Mouse (Mus musculus) forebrain, postnatal 0 days (tissue): Measurements from ENCODE around the gene 1700016K19Rik. TPM values are rescaled to one million over a fixed set of nuclear protein-coding genes. Genes with fewer than 3 reads are reported as not detected.
A peak's percentile ranks its signal among the peaks of the same experiment; 100 is the strongest.
"Not testable (repeated sequence)": the region's sequence is repeated elsewhere in the genome, so short reads cannot be mapped to it uniquely, and the experiment has no call there.

Experiments
- ATAC-seq: fragments of 200-750 bp; cut with Nextera tagmentation; 2 replicates; pipeline ENCODE4 v1.8.0; 2017; ENCODE audit warnings: mild to moderate bottlenecking, moderate library complexity
- DNase-seq: peaks from one replicate; pipeline ENCODE4 v3.0.0-alpha.2; 2015
- H3K27ac ChIP-seq: fragments of 300-500 bp; sonication (generic); 2 replicates; pipeline ENCODE4 v1.5.1; 2014; ENCODE audit warnings: low read depth, mild to moderate bottlenecking, antibody characterized with exemption, low read length, moderate library complexity, mixed read lengths
- H3K27me3 ChIP-seq: fragments of 300-500 bp; sonication (generic); 2 replicates; pipeline ENCODE4 v1.6.1; 2014; ENCODE audit warnings: mild to moderate bottlenecking, low read length, mixed read lengths; ENCODE audit not compliant: insufficient read depth
- H3K36me3 ChIP-seq: fragments of 300-500 bp; sonication (generic); 2 replicates; pipeline ENCODE4 v1.6.1; 2014; ENCODE audit warnings: mild to moderate bottlenecking, moderate library complexity; ENCODE audit not compliant: insufficient read depth
- H3K4me1 ChIP-seq: fragments of 300-500 bp; sonication (generic); 2 replicates; pipeline ENCODE4 v1.6.1; 2014; ENCODE audit warnings: antibody characterized with exemption; ENCODE audit not compliant: insufficient read depth
- H3K4me2 ChIP-seq: fragments of 300-500 bp; sonication (generic); 2 replicates; pipeline ENCODE4 v1.6.1; 2014; ENCODE audit warnings: low read depth, mild to moderate bottlenecking, moderate library complexity
- H3K4me3 ChIP-seq: fragments of 300-500 bp; sonication (generic); 2 replicates; pipeline ENCODE4 v1.5.1; 2014; ENCODE audit warnings: low read depth, low read length, mixed read lengths
- H3K9ac ChIP-seq: fragments of 300-500 bp; sonication (generic); 2 replicates; pipeline ENCODE4 v1.6.1; 2014; ENCODE audit warnings: mild to moderate bottlenecking
- H3K9me3 ChIP-seq: fragments of 300-500 bp; sonication (generic); 2 replicates; pipeline ENCODE4 v1.6.1; 2016; ENCODE audit warnings: low read length
- CTCF ChIP-seq: sonication (generic); IDR thresholded peaks from 2 replicates; pipeline ENCODE4 v1.5.1; 2016; ENCODE audit warnings: antibody characterized with exemption, control low read depth, low read depth
- WGBS: fragments of 180-500 bp; shearing (Covaris S2); extraction: QIAGEN DNeasy Blood & Tissue Kit; methylation state at CpG from one replicate; pipeline ENCODE4 v1.1.7; 2014; 5-methylcytosine and 5-hydroxymethylcytosine counted together
- polyA plus RNA-seq: library from polyadenylated mRNA; unstranded; fragments of >200 nt; fragmentation: Nextera tagmentation; extraction: Ambion mirVana; gene quantifications from 2 replicates; pipeline ENCODE4 v1.2.1, GENCODE M21; 2015
- total RNA-seq: library from RNA; depleted of rRNA; stranded (reverse); fragments of >200 nt; gene quantifications from 2 replicates; pipeline ENCODE4 v1.2.3, GENCODE M21; 2014

The 1700016K19Rik gene
- total and polyA plus RNA-seq, 2 experiments from 2014 or later, result 5.0 to 7.7 TPM

GRCm38 (mm10) chr11:75985948-75986347 is 13.8 kb upstream of the 1700016K19Rik start:
- Histone ChIP-seq H3K4me2 (no peak overlapping the region), H3K4me1 (no peaks in the 10 kb centered on the region), H3K36me3 (no peaks in the 10 kb centered on the region), H3K27ac (no peak overlapping the region), H3K9ac (no peak overlapping the region), H3K4me3 (no peak overlapping the region), H3K9me3 (no peaks in the 10 kb centered on the region), H3K27me3 (no peaks in the 10 kb centered on the region)
- WGBS, result 77% methylated on average over 7 of the region's 7 CpGs
- no peak for DNase-seq
- TF ChIP-seq CTCF, result no peak
- ATAC-seq, result no peak

GRCm38 (mm10) chr11:75990965-75991835 is 8.5 kb upstream of the 1700016K19Rik start:
- 0 out of 2 replicates have a peak, but pooled peaks have one; percentile 24 for TF ChIP-seq CTCF
- no peak overlapping the region for H3K4me2 ChIP-seq
- H3K4me3 ChIP-seq, result no peak overlapping the region
- ATAC-seq (no peak), DNase-seq (no peak)
- H3K9ac ChIP-seq, result no peak overlapping the region
- H3K27me3 ChIP-seq, result no peaks in the 10 kb centered on the region
- H3K4me1 ChIP-seq, result no peaks in the 10 kb centered on the region
- H3K36me3 ChIP-seq, result no peaks in the 10 kb centered on the region
- 81% methylated on average over 15 of the region's 15 CpGs for WGBS
- no peak overlapping the region for H3K27ac ChIP-seq
- no peaks in the 10 kb centered on the region for H3K9me3 ChIP-seq

GRCm38 (mm10) chr11:75991911-75992310 is 7.8 kb upstream of the 1700016K19Rik start:
- 88% methylated on average over 8 of the region's 8 CpGs for WGBS
- no peaks in the 10 kb centered on the region for H3K9me3 ChIP-seq
- ATAC-seq (no peak), DNase-seq (no peak)
- no peak overlapping the region for H3K4me3 ChIP-seq
- no peak overlapping the region for H3K4me2 ChIP-seq
- no peak overlapping the region for H3K9ac ChIP-seq
- H3K36me3 ChIP-seq, result no peaks in the 10 kb centered on the region
- no peaks in the 10 kb centered on the region for H3K27me3 ChIP-seq
- no peaks in the 10 kb centered on the region for H3K4me1 ChIP-seq
- no peak overlapping the region for H3K27ac ChIP-seq
- no peak for TF ChIP-seq CTCF

GRCm38 (mm10) chr11:75992481-75992880 is 7.2 kb upstream of the 1700016K19Rik start:
- no peaks in the 10 kb centered on the region for H3K36me3 ChIP-seq
- WGBS, result 92% methylated on average over 8 of the region's 8 CpGs
- DNase-seq (no peak), ATAC-seq (no peak)
- H3K4me1 ChIP-seq, result no peaks in the 10 kb centered on the region
- H3K4me3 ChIP-seq, result no peak overlapping the region
- H3K27me3 ChIP-seq, result no peaks in the 10 kb centered on the region
- H3K9ac ChIP-seq, result no peak overlapping the region
- no peak overlapping the region for H3K4me2 ChIP-seq
- no peak for TF ChIP-seq CTCF
- no peak overlapping the region for H3K27ac ChIP-seq
- no peaks in the 10 kb centered on the region for H3K9me3 ChIP-seq

GRCm38 (mm10) chr11:75994357-75994756 is 5.4 kb upstream of the 1700016K19Rik start:
- no peak for ATAC-seq
- Histone ChIP-seq H3K27ac (no peak overlapping the region), H3K9ac (no peak overlapping the region), H3K4me3 (no peak overlapping the region), H3K4me1 (no peaks in the 10 kb centered on the region), H3K36me3 (no peaks in the 10 kb centered on the region), H3K9me3 (no peaks in the 10 kb centered on the region), H3K27me3 (no peaks in the 10 kb centered on the region), H3K4me2 (no peak overlapping the region)
- 45% methylated on average over 9 of the region's 9 CpGs for WGBS
- DNase-seq, result no peak
- no peak for TF ChIP-seq CTCF

- no peaks in the 10 kb centered on the region for H3K9me3 ChIP-seq
- 0 out of 2 replicates have a peak, but pooled peaks have one; percentile 8 for ATAC-seq
These were observed 989 bp downstream of the 1700016K19Rik start for GRCm38 (mm10) chr11:76000701-76001100.

GRCm38 (mm10) chr11:76001237-76001878 is 1.6 kb downstream of the 1700016K19Rik start:
- Histone ChIP-seq H3K4me1 (no peaks in the 10 kb centered on the region), H3K36me3 (no peaks in the 10 kb centered on the region), H3K9me3 (no peaks in the 10 kb centered on the region), H3K4me2 (no peak overlapping the region), H3K9ac (no peak overlapping the region), H3K4me3 (no peak overlapping the region), H3K27me3 (no peaks in the 10 kb centered on the region), H3K27ac (no peak overlapping the region)
- ATAC-seq (no peak), DNase-seq (no peak)
- TF ChIP-seq CTCF, result peak; percentile 49
- 51% methylated on average over 3 of the region's 3 CpGs for WGBS

More at GRCm38 (mm10) chr11:76000701-76001100, 989 bp downstream of the 1700016K19Rik start:
- Histone ChIP-seq H3K27me3 (no peaks in the 10 kb centered on the region), H3K4me1 (no peaks in the 10 kb centered on the region), H3K4me2 (no peak overlapping the region), H3K36me3 (no peaks in the 10 kb centered on the region), H3K4me3 (no peak overlapping the region), H3K9ac (no peak overlapping the region), H3K27ac (no peak overlapping the region)
- TF ChIP-seq CTCF, result no peak
- DNase-seq, result no peak
- WGBS, result 80% methylated on average over 5 of the region's 5 CpGs

- H3K9me3 ChIP-seq, H3K27me3 ChIP-seq, H3K4me2 ChIP-seq, H3K27ac ChIP-seq, H3K36me3 ChIP-seq, H3K4me3 ChIP-seq, ATAC-seq, H3K9ac ChIP-seq, H3K4me1 ChIP-seq, DNase-seq: not testable (repeated sequence)
- 90% methylated on average over 7 of the region's 7 CpGs for WGBS
These were observed 4.6 kb downstream of the 1700016K19Rik start for GRCm38 (mm10) chr11:76004276-76004675.
